Mouse (Mus musculus): Measurements from ENCODE around the gene Fto. TPM values are rescaled to one million over a fixed set of nuclear protein-coding genes. Genes with fewer than 3 reads are reported as not detected.

Gene Fto
- total RNA-seq, 2 experiments from 2014 or later: 146 to 151 TPM

GRCm38 (mm10) chr8:91528967-91529366 lies 215.6 kb downstream of the Fto start:
- H3K27ac ChIP-seq: no peak overlapping the region
- no peak for TF ChIP-seq CTCF (conservative IDR thresholded peaks at IDR 0.05)
- H3K4me3 ChIP-seq: no peak overlapping the region
- peak in 1 of 2 experiments; percentile 29 for DNase-seq (ENCODE audit: low spot score in 2 of 2)

DNA sequence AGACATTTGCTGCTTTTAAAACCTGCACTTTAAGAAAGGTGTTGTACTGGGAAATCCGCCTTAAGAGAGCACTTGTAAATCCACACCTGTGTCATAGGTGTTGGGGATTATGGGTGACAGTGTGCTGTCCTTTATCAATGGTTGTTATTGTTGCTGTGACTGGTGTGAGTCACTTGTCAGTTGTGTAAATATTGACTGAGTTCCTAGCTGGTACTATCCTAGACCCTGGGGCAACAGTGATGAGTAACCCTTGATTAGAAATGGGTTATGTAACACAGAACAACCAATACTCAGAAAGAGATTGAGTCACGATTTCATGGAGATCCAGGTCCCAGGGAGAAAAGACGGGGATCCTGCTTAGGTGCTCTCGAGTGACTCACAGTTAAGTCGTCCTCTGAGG lies 216.4 kb downstream of the Fto start:
- no peak for DNase-seq (ENCODE audit: low spot score in 2 of 2)
- Histone ChIP-seq H3K27ac (no peak overlapping the region), H3K4me3 (no peak overlapping the region)
- no peak for TF ChIP-seq CTCF (conservative IDR thresholded peaks at IDR 0.05)

- TF ChIP-seq CTCF (conservative IDR thresholded peaks at IDR 0.05): no peak
- no peak overlapping the region for H3K4me3 ChIP-seq
Measured at GRCm38 (mm10) chr8:91530656-91531055, 217.3 kb downstream of the Fto start.

GRCm38 (mm10) chr8:91531971-91532370 lies 218.6 kb downstream of the Fto start:
- Histone ChIP-seq H3K27ac (no peak overlapping the region), H3K4me3 (no peak overlapping the region)
- peak; percentile 95 for TF ChIP-seq CTCF (conservative IDR thresholded peaks at IDR 0.05)
- DNase-seq (ENCODE audit: low spot score in 2 of 2): peak; percentile 50 to 82

More at GRCm38 (mm10) chr8:91530656-91531055, 217.3 kb downstream of the Fto start:
- H3K27ac ChIP-seq: no peak overlapping the region
- no peak for DNase-seq (ENCODE audit: low spot score in 2 of 2)

GRCm38 (mm10) chr8:91532671-91533436 lies 219.5 kb downstream of the Fto start:
- Histone ChIP-seq H3K27ac (no peak overlapping the region; the same call in 1 of the 2 replicates), H3K4me3 (no peak overlapping the region)
- no peak for TF ChIP-seq CTCF (conservative IDR thresholded peaks at IDR 0.05)
- DNase-seq (ENCODE audit: low spot score in 2 of 2): peak in 1 of 2 experiments; percentile 13

GRCm38 (mm10) chr8:91534752-91535151 lies 221.4 kb downstream of the Fto start:
- no peak for TF ChIP-seq CTCF (conservative IDR thresholded peaks at IDR 0.05)
- Histone ChIP-seq H3K27ac (no peak overlapping the region), H3K4me3 (no peak overlapping the region)
- DNase-seq (ENCODE audit: low spot score in 2 of 2): no peak

GRCm38 (mm10) chr8:91538109-91538508 lies 224.8 kb downstream of the Fto start:
- DNase-seq (ENCODE audit: low spot score in 2 of 2): no peak
- Histone ChIP-seq H3K4me3 (no peak overlapping the region), H3K27ac (no peak overlapping the region)
- TF ChIP-seq CTCF (conservative IDR thresholded peaks at IDR 0.05): no peak

GRCm38 (mm10) chr8:91538892-91539291 lies 225.6 kb downstream of the Fto start:
- DNase-seq (ENCODE audit: low spot score in 2 of 2): no peak
- H3K4me3 ChIP-seq: no peak overlapping the region
- TF ChIP-seq CTCF (conservative IDR thresholded peaks at IDR 0.05): no peak

GRCm38 (mm10) chr8:91539586-91539985 lies 226.3 kb downstream of the Fto start:
- Histone ChIP-seq H3K4me3 (no peak overlapping the region), H3K27ac (no peak overlapping the region)
- DNase-seq (ENCODE audit: low spot score in 2 of 2): no peak
- no peak for TF ChIP-seq CTCF (conservative IDR thresholded peaks at IDR 0.05)

More at GRCm38 (mm10) chr8:91538892-91539291, 225.6 kb downstream of the Fto start:
- no peak overlapping the region for H3K27ac ChIP-seq

DNA sequence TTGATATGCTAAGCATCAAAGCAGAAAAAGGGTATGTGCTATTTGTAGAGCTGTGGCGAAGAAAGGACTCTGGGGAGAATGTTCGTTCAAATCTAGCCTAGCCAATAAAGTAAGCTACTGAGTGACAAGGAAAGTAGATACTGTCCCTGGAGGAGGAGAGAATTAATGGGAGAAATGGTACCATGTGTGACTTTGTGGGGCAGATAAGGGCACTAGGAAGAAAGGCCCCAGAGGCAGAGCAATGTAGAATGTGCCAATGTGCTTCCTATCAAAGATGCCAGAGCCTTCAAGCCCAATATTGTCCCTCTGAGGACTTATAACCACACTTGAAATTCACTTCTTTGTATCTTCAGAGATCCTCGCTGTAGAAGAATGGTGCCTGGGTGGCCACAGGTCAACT lies 227.9 kb downstream of the Fto start:
- no peak for TF ChIP-seq CTCF (conservative IDR thresholded peaks at IDR 0.05)
- no peak for DNase-seq (ENCODE audit: low spot score in 2 of 2)
- Histone ChIP-seq H3K4me3 (no peak overlapping the region), H3K27ac (no peak overlapping the region)

- no peak for DNase-seq (ENCODE audit: low spot score in 2 of 2)
- H3K27ac ChIP-seq: no peak overlapping the region
- no peak for TF ChIP-seq CTCF (conservative IDR thresholded peaks at IDR 0.05)
- H3K4me3 ChIP-seq: no peak overlapping the region
Measured at GRCm38 (mm10) chr8:91545561-91545960, 232.2 kb downstream of the Fto start.

- TF ChIP-seq CTCF (conservative IDR thresholded peaks at IDR 0.05): no peak
- Histone ChIP-seq H3K27ac (no peak overlapping the region), H3K4me3 (no peak overlapping the region)
- DNase-seq (ENCODE audit: low spot score in 2 of 2): no peak
Measured at GRCm38 (mm10) chr8:91546599-91546998, 233.3 kb downstream of the Fto start.

- 0 out of 2 replicates have a peak, but pooled peaks have one; percentile 18 for TF ChIP-seq CTCF (conservative IDR thresholded peaks at IDR 0.05)
- no peak for DNase-seq (ENCODE audit: low spot score in 2 of 2)
- Histone ChIP-seq H3K4me3 (no peak overlapping the region), H3K27ac (no peak overlapping the region)
Measured at GRCm38 (mm10) chr8:91550131-91550530, 236.8 kb downstream of the Fto start.

DNA sequence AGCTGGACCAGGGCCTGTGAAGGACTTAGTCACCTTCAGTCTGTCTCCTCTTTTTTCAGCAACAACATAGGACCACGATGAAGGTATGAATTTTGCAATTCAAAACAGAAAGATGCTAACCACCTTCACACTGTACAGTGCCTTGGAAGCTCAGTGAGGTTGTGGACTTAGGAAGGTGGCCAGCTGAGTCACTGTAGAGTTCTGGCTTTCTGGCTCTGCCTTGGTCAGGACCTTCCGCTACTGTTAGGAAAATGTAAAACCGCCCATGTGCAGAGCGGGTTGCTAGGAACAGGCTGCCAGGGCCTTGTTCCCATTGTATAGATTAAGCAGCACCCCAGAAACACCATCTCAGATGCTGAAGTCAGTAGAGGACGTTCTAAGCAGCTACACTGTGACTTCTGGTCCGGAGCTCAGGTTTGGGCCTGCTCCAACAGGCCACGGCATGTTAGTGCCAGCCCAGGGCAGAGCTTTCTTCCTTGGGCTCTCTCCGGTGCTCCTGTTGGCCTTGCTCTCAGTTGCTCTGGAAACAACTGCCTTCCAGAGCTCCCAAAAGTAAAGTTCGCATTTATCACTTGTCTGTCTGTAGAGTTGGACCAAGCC lies 237.9 kb downstream of the Fto start:
- peak overlapping the region; percentile 83 for H3K27ac ChIP-seq
- TF ChIP-seq CTCF (conservative IDR thresholded peaks at IDR 0.05): no peak
- no peak for DNase-seq (ENCODE audit: low spot score in 2 of 2)
- H3K4me3 ChIP-seq: no peak overlapping the region

Measured in layer of hippocampus, adult 2 months (tissue).